Mouse (Mus musculus): ENCODE data around the gene Mto1. TPM values are rescaled to one million over a fixed set of nuclear protein-coding genes. Genes with fewer than 3 reads are reported as not detected.
A peak's percentile ranks its signal among the peaks of the same experiment; 100 is the strongest.
"Not testable (repeated sequence)": the region's sequence is repeated elsewhere in the genome, so short reads cannot be mapped to it uniquely, and the experiment has no call there.

The Mto1 gene
- total and polyA plus RNA-seq, 2 experiments from 2014 or later, result 20.9 to 25.7 TPM

DNA sequence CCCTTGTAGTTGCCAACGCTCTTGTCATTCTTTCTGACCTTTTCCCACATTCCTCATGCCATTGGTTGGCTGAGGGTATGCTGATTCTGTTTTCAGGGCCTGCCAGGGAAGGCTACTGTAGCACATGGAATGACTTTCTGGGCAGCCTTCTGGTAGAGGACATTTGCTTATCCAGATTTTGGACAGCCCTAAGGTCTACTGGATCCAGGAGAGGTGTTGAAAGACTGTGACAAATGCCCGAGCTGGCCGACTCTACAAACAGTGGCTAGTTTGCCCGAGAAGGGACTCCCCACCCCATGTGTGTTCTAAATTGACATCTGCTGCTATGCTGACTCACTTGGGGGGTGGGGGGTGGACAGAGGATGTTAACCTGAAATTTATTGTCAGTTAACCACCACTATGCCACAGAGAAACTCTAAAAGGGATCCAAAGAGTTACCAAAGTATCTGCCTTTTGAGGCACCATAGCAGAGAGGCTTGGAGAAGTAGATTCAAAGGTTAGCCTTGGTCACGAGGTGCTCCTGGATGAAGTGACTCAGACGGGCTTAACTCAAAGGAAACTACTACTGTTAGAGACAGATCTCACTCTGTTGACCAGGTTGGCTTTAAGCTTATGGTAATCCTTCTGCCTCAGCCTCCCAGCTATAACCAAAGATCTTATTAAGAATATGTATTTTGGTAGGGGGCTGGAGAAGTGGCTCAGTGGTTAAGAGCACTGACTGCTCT, 65.9 kb downstream of the Mto1 start:
- 78% methylated on average over 6 of the region's 6 CpGs for WGBS
- TF ChIP-seq CTCF (IDR thresholded peaks at IDR 0.05; ENCODE audit: low read depth), result no peak

DNA sequence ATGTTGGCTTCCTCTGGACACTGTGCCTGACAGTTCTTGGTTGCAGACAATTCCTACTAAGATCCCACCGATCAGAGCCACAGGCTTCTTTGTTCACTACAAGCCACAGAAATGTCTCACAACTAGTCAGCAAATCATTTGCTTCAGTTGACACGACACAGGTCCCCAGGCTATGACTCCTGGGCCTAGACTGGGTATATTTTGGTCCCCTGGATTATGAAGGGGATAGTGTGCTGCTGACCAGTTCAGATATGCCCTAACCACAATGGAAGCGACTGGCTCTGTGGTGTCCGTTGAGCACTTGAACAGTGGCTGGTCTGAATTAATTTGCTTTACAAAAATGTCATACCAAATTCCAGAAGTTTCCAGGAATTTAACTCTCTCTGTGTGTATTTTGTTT, 66.7 kb downstream of the Mto1 start:
- Histone ChIP-seq H3K4me2 (ENCODE audit: low read depth, low read length) (no peak overlapping the region), H3K27me3 (ENCODE audit: insufficient read depth, low read length) (no peaks in the 10 kb centered on the region), H3K4me1 (ENCODE audit: insufficient read depth, low read length) (no peaks in the 10 kb centered on the region), H3K36me3 (ENCODE audit: insufficient read depth, low read length) (no peaks in the 10 kb centered on the region), H3K4me3 (ENCODE audit: low read length) (no peak overlapping the region), H3K9ac (replicated peaks; ENCODE audit: low read length) (no peak overlapping the region), H3K9me3 (ENCODE audit: low read length) (no peaks in the 10 kb centered on the region), H3K27ac (no peak overlapping the region)
- 78% methylated on average over 4 of the region's 4 CpGs for WGBS
- ATAC-seq (no peak), DNase-seq (ENCODE audit: low spot score) (no peak)
- TF ChIP-seq CTCF (IDR thresholded peaks at IDR 0.05; ENCODE audit: low read depth), result no peak

More for the DNA sequence above, 65.9 kb downstream of the Mto1 start:
- H3K27me3 ChIP-seq (ENCODE audit: insufficient read depth, low read length), result no peaks in the 10 kb centered on the region
- no peak overlapping the region for H3K4me3 ChIP-seq (ENCODE audit: low read length)
- H3K27ac ChIP-seq, result no peak overlapping the region
- no peaks in the 10 kb centered on the region for H3K9me3 ChIP-seq (ENCODE audit: low read length)
- H3K9ac ChIP-seq (replicated peaks; ENCODE audit: low read length), result no peak overlapping the region
- H3K4me1 ChIP-seq (ENCODE audit: insufficient read depth, low read length), result no peaks in the 10 kb centered on the region
- H3K36me3 ChIP-seq (ENCODE audit: insufficient read depth, low read length), result no peaks in the 10 kb centered on the region
- no peak for DNase-seq (ENCODE audit: low spot score)
- ATAC-seq, result no peak
- no peak overlapping the region for H3K4me2 ChIP-seq (ENCODE audit: low read depth, low read length)

GRCm38 (mm10) chr9:78516125-78516524, 68.1 kb downstream of the Mto1 start:
- no peaks in the 10 kb centered on the region for H3K27me3 ChIP-seq (ENCODE audit: insufficient read depth, low read length)
- DNase-seq (ENCODE audit: low spot score) (no peak), ATAC-seq (no peak)
- no peaks in the 10 kb centered on the region for H3K36me3 ChIP-seq (ENCODE audit: insufficient read depth, low read length)
- H3K9ac ChIP-seq (replicated peaks; ENCODE audit: low read length), result no peak overlapping the region
- H3K4me3 ChIP-seq (ENCODE audit: low read length), result no peak overlapping the region
- no peaks in the 10 kb centered on the region for H3K9me3 ChIP-seq (ENCODE audit: low read length)
- TF ChIP-seq CTCF (IDR thresholded peaks at IDR 0.05; ENCODE audit: low read depth), result no peak
- H3K27ac ChIP-seq, result no peak overlapping the region
- no peak overlapping the region for H3K4me2 ChIP-seq (ENCODE audit: low read depth, low read length)
- 0 out of 2 replicates have a peak, but pooled peaks cover 8% of the 10 kb centered on the region for H3K4me1 ChIP-seq (ENCODE audit: insufficient read depth, low read length)
- WGBS, result 75% methylated on average over 3 of the region's 3 CpGs

DNA sequence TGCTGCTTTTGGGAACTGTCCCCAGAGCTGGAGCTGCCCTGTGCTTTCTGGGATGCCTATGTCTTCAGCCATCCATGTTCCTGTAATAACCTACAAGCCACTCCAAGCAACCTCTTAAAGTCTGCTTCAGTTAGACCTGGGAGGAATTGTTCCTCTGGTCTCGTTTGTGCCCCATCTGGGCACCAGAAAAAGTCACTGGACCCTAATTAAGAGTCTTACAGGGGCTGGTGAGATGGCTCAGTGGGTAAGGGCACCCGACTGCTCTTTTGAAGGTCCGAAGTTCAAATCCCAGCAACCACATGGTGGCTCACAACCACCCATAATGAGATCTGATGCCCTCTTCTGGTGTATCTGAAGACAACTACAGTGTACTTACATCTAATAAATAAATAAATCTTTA, 69.2 kb downstream of the Mto1 start:
- H3K4me3 ChIP-seq (ENCODE audit: low read length); H3K4me2 ChIP-seq (ENCODE audit: low read depth, low read length); H3K4me1 ChIP-seq (ENCODE audit: insufficient read depth, low read length); H3K27ac ChIP-seq; H3K9me3 ChIP-seq (ENCODE audit: low read length); H3K36me3 ChIP-seq (ENCODE audit: insufficient read depth, low read length); H3K9ac ChIP-seq (replicated peaks; ENCODE audit: low read length); DNase-seq (ENCODE audit: low spot score); ATAC-seq; H3K27me3 ChIP-seq (ENCODE audit: insufficient read depth, low read length): not testable (repeated sequence)
- 74% methylated on average over 3 of the region's 3 CpGs for WGBS

DNA sequence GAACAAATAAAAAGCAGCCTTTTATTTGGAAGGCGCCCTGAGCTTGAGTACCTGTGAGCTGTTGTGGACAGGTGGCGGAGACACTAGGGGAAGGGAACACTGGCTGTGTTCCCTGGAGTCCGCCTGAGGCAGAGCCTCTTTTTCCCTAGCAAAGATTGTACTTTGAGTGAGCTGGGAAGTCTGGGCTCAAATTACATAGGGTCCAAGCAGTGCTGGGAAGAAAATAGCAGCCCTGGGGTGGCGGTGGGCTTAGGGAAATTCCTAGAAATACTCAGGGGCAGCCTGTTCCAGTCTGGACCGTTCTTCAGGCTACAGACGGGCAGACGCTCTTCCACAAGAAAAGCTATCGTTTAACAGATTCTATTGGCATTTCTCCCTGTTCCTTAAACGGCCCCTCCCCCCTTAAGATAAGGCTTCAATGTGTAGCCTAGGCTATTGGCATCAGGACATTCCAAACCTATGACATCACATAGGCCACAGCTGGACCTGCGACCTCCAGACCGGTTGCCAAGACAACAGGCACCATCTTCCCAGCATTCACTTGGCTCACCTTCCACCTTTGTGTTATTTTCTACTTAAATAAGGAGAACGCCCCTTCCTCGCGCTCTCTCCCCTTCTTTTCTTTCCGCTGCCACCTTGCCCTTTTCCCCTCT, 72.2 kb downstream of the Mto1 start:
- Histone ChIP-seq H3K4me2 (ENCODE audit: low read depth, low read length) (peak overlapping the region; percentile 77), H3K27ac (peak overlapping the region; percentile 83), H3K9ac (replicated peaks; ENCODE audit: low read length) (peak overlapping the region; percentile 42; the same call in 1 of the 2 replicates), H3K4me1 (ENCODE audit: insufficient read depth, low read length) (0 out of 2 replicates have a peak, but pooled peaks cover 9% of the 10 kb centered on the region), H3K27me3 (ENCODE audit: insufficient read depth, low read length) (no peaks in the 10 kb centered on the region), H3K36me3 (ENCODE audit: insufficient read depth, low read length) (no peaks in the 10 kb centered on the region), H3K9me3 (ENCODE audit: low read length) (no peaks in the 10 kb centered on the region), H3K4me3 (ENCODE audit: low read length) (peak overlapping the region; percentile 36)
- peak; percentile 84 for ATAC-seq
- WGBS, result 3% methylated on average over 15 of the region's 15 CpGs
- no peak for TF ChIP-seq CTCF (IDR thresholded peaks at IDR 0.05; ENCODE audit: low read depth)
- DNase-seq (ENCODE audit: low spot score), result peak; percentile 79

DNA sequence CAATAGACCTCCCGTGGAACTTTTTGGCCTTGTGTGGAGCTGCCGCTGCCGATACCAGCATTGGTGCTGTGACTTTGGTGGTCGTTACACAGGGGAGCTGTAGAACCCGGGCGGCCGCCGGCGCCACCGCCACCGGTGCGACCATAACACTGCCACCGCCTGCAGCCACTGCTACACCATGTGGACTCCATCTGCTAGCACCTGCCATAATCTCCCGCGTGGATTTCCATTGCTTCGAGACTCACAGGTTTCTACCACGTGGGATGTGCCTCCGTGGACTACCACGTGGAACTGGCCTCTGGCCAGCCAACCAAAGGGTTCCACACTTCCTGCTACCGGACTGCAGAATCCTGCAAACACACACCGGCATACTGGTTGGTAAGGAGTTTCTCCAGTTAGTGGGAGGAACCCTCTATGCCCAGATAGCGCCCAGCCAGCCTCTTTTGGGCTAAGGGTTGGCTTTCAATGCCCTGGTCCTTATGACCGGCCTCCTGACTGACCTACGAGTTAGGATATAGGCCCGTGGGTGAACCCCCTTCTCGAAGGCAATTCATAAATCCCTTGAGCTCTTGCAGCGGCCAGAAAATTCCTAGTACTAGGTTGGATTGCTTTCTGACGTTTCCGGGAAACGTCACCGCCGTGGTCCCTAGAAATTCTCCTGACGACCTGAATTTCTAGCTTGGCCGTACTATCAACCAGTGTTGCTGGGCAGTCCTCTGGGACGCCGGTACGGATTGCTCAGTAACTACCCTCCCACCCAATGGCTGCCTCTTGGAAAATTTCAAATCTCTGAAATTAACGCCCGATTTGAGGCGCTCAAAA, 73.0 kb downstream of the Mto1 start:
- Histone ChIP-seq H3K36me3 (ENCODE audit: insufficient read depth, low read length) (no peaks in the 10 kb centered on the region), H3K4me1 (ENCODE audit: insufficient read depth, low read length) (0 out of 2 replicates have a peak, but pooled peaks cover 9% of the 10 kb centered on the region), H3K27me3 (ENCODE audit: insufficient read depth, low read length) (no peaks in the 10 kb centered on the region), H3K9ac (replicated peaks; ENCODE audit: low read length) (peak overlapping the region; percentile 42), H3K4me2 (ENCODE audit: low read depth, low read length) (peak overlapping the region; percentile 77), H3K27ac (peak overlapping the region; percentile 83), H3K9me3 (ENCODE audit: low read length) (no peaks in the 10 kb centered on the region), H3K4me3 (ENCODE audit: low read length) (peak overlapping the region; percentile 36)
- 4% methylated on average over 40 of the region's 40 CpGs for WGBS
- TF ChIP-seq CTCF (IDR thresholded peaks at IDR 0.05; ENCODE audit: low read depth), result no peak
- DNase-seq (ENCODE audit: low spot score) (peak; percentile 89), ATAC-seq (peak; percentile 89)
